Mouse (Mus musculus): ENCODE results near the gene Pigo. TPM values are rescaled to one million over a fixed set of nuclear protein-coding genes. Genes with fewer than 3 reads are reported as not detected.

The Pigo gene
- polyA plus RNA-seq, 1 experiment from 2014 or later, result 19.2 TPM

GRCm38 (mm10) chr4:43021341-43021740, 4.3 kb downstream of the Pigo start:
- H3K27me3 ChIP-seq (ENCODE audit: insufficient read depth, low read length), result no peaks in the 10 kb centered on the region
- peaks cover 37% of the 10 kb centered on the region for H3K36me3 ChIP-seq (ENCODE audit: insufficient read depth, low read length)
- DNase-seq (ENCODE audit: low spot score) (no peak), ATAC-seq (replicated peaks; ENCODE audit: low FRiP score, low read depth) (no peak)
- TF ChIP-seq CTCF (IDR thresholded peaks at IDR 0.05; ENCODE audit: low read depth), result no peak
- no peak overlapping the region for H3K4me2 ChIP-seq (ENCODE audit: low read length)
- no peak overlapping the region for H3K27ac ChIP-seq
- H3K9me3 ChIP-seq (replicated peaks; ENCODE audit: low read length), result no peaks in the 10 kb centered on the region
- H3K4me3 ChIP-seq (replicated peaks; ENCODE audit: low read depth, low read length), result no peak overlapping the region
- H3K4me1 ChIP-seq (replicated peaks; ENCODE audit: insufficient read depth, low read length), result peaks cover 9% of the 10 kb centered on the region; the same call in 1 of the 2 replicates
- H3K9ac ChIP-seq (ENCODE audit: low read depth, low read length), result no peak overlapping the region
- WGBS, result 79% methylated on average over 17 of the region's 17 CpGs

- WGBS, result 89% methylated on average over 16 of the region's 16 CpGs
- no peaks in the 10 kb centered on the region for H3K27me3 ChIP-seq (ENCODE audit: insufficient read depth, low read length)
- H3K4me3 ChIP-seq (replicated peaks; ENCODE audit: low read depth, low read length), result no peak overlapping the region
- H3K9me3 ChIP-seq (replicated peaks; ENCODE audit: low read length), result no peaks in the 10 kb centered on the region
- H3K27ac ChIP-seq, result no peak overlapping the region
- H3K4me2 ChIP-seq (ENCODE audit: low read length), result no peak overlapping the region
- no peak overlapping the region for H3K9ac ChIP-seq (ENCODE audit: low read depth, low read length)
- DNase-seq (ENCODE audit: low spot score) (no peak), ATAC-seq (replicated peaks; ENCODE audit: low FRiP score, low read depth) (no peak)
- peaks cover 9% of the 10 kb centered on the region; the same call in 1 of the 2 replicates for H3K4me1 ChIP-seq (replicated peaks; ENCODE audit: insufficient read depth, low read length)
- peaks cover 37% of the 10 kb centered on the region for H3K36me3 ChIP-seq (ENCODE audit: insufficient read depth, low read length)
- no peak for TF ChIP-seq CTCF (IDR thresholded peaks at IDR 0.05; ENCODE audit: low read depth)
These were observed 4.7 kb downstream of the Pigo start for GRCm38 (mm10) chr4:43020876-43021275.

- DNase-seq (ENCODE audit: low spot score) (no peak), ATAC-seq (replicated peaks; ENCODE audit: low FRiP score, low read depth) (no peak)
- no peak overlapping the region for H3K4me3 ChIP-seq (replicated peaks; ENCODE audit: low read depth, low read length)
- H3K27me3 ChIP-seq (ENCODE audit: insufficient read depth, low read length), result no peaks in the 10 kb centered on the region
- H3K36me3 ChIP-seq (ENCODE audit: insufficient read depth, low read length), result peaks cover 37% of the 10 kb centered on the region
- H3K4me1 ChIP-seq (replicated peaks; ENCODE audit: insufficient read depth, low read length), result peaks cover 6% of the 10 kb centered on the region; the same call in 1 of the 2 replicates
- no peaks in the 10 kb centered on the region for H3K9me3 ChIP-seq (replicated peaks; ENCODE audit: low read length)
- H3K4me2 ChIP-seq (ENCODE audit: low read length), result no peak overlapping the region
- TF ChIP-seq CTCF (IDR thresholded peaks at IDR 0.05; ENCODE audit: low read depth), result no peak
- 91% methylated on average over 23 of the region's 23 CpGs for WGBS
- H3K9ac ChIP-seq (ENCODE audit: low read depth, low read length), result no peak overlapping the region
- no peak overlapping the region for H3K27ac ChIP-seq
These were observed 5.8 kb downstream of the Pigo start for GRCm38 (mm10) chr4:43019641-43020465.

GRCm38 (mm10) chr4:43019176-43019575, 6.4 kb downstream of the Pigo start:
- Histone ChIP-seq H3K4me1 (replicated peaks; ENCODE audit: insufficient read depth, low read length) (no peaks in the 10 kb centered on the region), H3K4me3 (replicated peaks; ENCODE audit: low read depth, low read length) (no peak overlapping the region), H3K4me2 (ENCODE audit: low read length) (no peak overlapping the region), H3K27ac (no peak overlapping the region), H3K9ac (ENCODE audit: low read depth, low read length) (no peak overlapping the region), H3K36me3 (ENCODE audit: insufficient read depth, low read length) (peaks cover 37% of the 10 kb centered on the region), H3K9me3 (replicated peaks; ENCODE audit: low read length) (no peaks in the 10 kb centered on the region), H3K27me3 (ENCODE audit: insufficient read depth, low read length) (no peaks in the 10 kb centered on the region)
- DNase-seq (ENCODE audit: low spot score) (no peak), ATAC-seq (replicated peaks; ENCODE audit: low FRiP score, low read depth) (no peak)
- TF ChIP-seq CTCF (IDR thresholded peaks at IDR 0.05; ENCODE audit: low read depth), result no peak
- 89% methylated on average over 10 of the region's 10 CpGs for WGBS

- H3K4me1 ChIP-seq (replicated peaks; ENCODE audit: insufficient read depth, low read length), result no peaks in the 10 kb centered on the region
- H3K9ac ChIP-seq (ENCODE audit: low read depth, low read length), result no peak overlapping the region
- H3K4me3 ChIP-seq (replicated peaks; ENCODE audit: low read depth, low read length), result no peak overlapping the region
- peaks cover 37% of the 10 kb centered on the region for H3K36me3 ChIP-seq (ENCODE audit: insufficient read depth, low read length)
- no peak for TF ChIP-seq CTCF (IDR thresholded peaks at IDR 0.05; ENCODE audit: low read depth)
- ATAC-seq (replicated peaks; ENCODE audit: low FRiP score, low read depth) (no peak), DNase-seq (ENCODE audit: low spot score) (no peak)
- WGBS, result 93% methylated on average over 4 of the region's 4 CpGs
- no peaks in the 10 kb centered on the region for H3K27me3 ChIP-seq (ENCODE audit: insufficient read depth, low read length)
- H3K9me3 ChIP-seq (replicated peaks; ENCODE audit: low read length), result no peaks in the 10 kb centered on the region
- no peak overlapping the region for H3K4me2 ChIP-seq (ENCODE audit: low read length)
- H3K27ac ChIP-seq, result no peak overlapping the region
These were observed 7.5 kb downstream of the Pigo start for GRCm38 (mm10) chr4:43018156-43018555.

GRCm38 (mm10) chr4:43012091-43012490, 13.5 kb downstream of the Pigo start:
- no peaks in the 10 kb centered on the region for H3K36me3 ChIP-seq (ENCODE audit: insufficient read depth, low read length)
- DNase-seq (ENCODE audit: low spot score) (no peak), ATAC-seq (replicated peaks; ENCODE audit: low FRiP score, low read depth) (no peak)
- H3K4me1 ChIP-seq (replicated peaks; ENCODE audit: insufficient read depth, low read length), result no peaks in the 10 kb centered on the region
- no peak overlapping the region for H3K27ac ChIP-seq
- H3K9ac ChIP-seq (ENCODE audit: low read depth, low read length), result no peak overlapping the region
- H3K4me3 ChIP-seq (replicated peaks; ENCODE audit: low read depth, low read length), result no peak overlapping the region
- no peak for TF ChIP-seq CTCF (IDR thresholded peaks at IDR 0.05; ENCODE audit: low read depth)
- no peaks in the 10 kb centered on the region for H3K27me3 ChIP-seq (ENCODE audit: insufficient read depth, low read length)
- no peak overlapping the region for H3K4me2 ChIP-seq (ENCODE audit: low read length)
- WGBS, result 94% methylated on average over 1 of the region's 1 CpGs
- no peaks in the 10 kb centered on the region for H3K9me3 ChIP-seq (replicated peaks; ENCODE audit: low read length)
